Mouse (Mus musculus): ENCODE measurements around the gene Cd320. TPM values are rescaled to one million over a fixed set of nuclear protein-coding genes. Genes with fewer than 3 reads are reported as not detected.
"Not testable (repeated sequence)": the region's sequence is repeated elsewhere in the genome, so short reads cannot be mapped to it uniquely, and the experiment has no call there.

Cd320 gene
- polyA plus RNA-seq, 1 experiment from 2014 or later: 31.4 TPM

DNA sequence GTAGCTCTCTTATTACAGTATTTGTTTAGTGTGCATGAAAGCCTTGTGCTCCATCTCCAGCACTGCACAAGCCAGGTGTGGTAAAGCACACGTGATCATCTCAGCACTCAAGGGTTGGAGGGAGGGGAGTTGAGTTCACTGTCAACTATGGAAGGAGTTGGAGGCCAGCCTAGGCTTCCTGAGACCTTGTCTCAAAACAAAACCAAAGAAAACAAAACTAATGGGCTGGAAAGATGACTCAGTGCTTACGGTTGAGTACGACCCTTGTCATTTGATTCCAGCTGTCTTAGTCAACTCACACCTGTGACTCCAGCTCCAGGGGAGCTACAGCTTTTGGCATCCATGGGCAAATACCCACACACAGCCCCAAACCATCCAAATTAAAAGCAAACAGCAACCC is 30.4 kb upstream of the Cd320 start:
- H3K27ac ChIP-seq: peak overlapping the region; percentile 38
- 44% methylated on average over 3 of the region's 3 CpGs for WGBS

DNA sequence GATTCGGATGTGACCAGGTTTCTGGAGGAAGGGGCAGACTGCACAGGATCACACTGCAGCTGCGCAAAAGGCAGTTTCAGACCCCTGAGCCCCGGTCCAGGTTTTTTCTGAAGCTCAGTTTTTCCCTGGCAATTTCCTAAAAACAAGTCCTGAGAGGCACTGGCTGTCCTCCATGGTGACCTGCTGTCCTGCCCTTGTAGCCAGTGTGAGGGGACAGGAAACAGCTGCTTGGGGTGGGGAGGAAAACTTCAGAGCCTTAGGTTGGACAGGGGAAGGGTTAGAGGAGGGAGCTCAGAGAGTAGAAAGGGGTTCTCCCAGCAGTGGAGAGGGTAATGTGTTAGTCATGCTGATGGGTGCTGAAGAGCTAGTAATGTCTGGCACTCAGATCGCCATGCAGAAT is 29.9 kb upstream of the Cd320 start:
- no peak overlapping the region for H3K9ac ChIP-seq
- no peak for ATAC-seq (replicated peaks; ENCODE audit: insufficient number of reproducible peaks, insufficient read depth, low FRiP score, low read depth)

More for the DNA sequence above, 30.4 kb upstream of the Cd320 start:
- Histone ChIP-seq H3K4me3 (peak overlapping the region; percentile 15; the same call in 1 of the 2 replicates), H3K36me3 (no peaks in the 10 kb centered on the region), H3K4me2 (peak overlapping the region; percentile 80), H3K27me3 (peaks cover 22% of the 10 kb centered on the region), H3K4me1 (replicated peaks) (peaks cover 33% of the 10 kb centered on the region), H3K9me3 (replicated peaks) (no peaks in the 10 kb centered on the region), H3K9ac (no peak overlapping the region)
- no peak for ATAC-seq (replicated peaks; ENCODE audit: insufficient number of reproducible peaks, insufficient read depth, low FRiP score, low read depth)

DNA sequence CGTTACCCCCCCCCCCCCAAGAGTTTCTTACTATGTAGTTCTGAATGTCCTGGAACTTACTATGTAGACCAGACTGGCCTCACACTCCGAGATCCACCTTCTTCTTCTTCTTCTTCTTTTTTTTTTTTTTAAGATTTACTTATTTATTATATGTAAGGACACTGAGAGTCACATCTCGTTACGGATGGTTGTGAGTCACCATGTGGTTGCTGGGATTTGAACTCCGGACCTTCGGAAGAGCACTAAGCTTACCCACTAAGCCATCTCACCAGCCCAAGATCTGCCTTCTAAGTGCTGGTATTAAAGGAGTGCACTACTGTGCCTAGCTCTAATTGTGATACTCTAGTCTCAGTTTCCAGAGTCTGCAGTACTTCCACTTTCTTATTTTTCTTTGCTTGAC is 27.5 kb upstream of the Cd320 start:
- no peak for ATAC-seq (replicated peaks; ENCODE audit: insufficient number of reproducible peaks, insufficient read depth, low FRiP score, low read depth)
- Histone ChIP-seq H3K4me3 (no peak overlapping the region), H3K36me3 (peaks cover 7% of the 10 kb centered on the region; the same call in 1 of the 2 replicates), H3K9me3 (replicated peaks) (no peaks in the 10 kb centered on the region), H3K4me1 (replicated peaks) (peaks cover 42% of the 10 kb centered on the region), H3K27ac (no peak overlapping the region), H3K9ac (no peak overlapping the region), H3K4me2 (no peak overlapping the region), H3K27me3 (peaks cover 10% of the 10 kb centered on the region; the same call in 1 of the 2 replicates)
- WGBS: 84% methylated on average over 6 of the region's 6 CpGs

More for the DNA sequence above, 29.9 kb upstream of the Cd320 start:
- Histone ChIP-seq H3K27me3 (peaks cover 22% of the 10 kb centered on the region), H3K4me3 (peak overlapping the region; percentile 15; the same call in 1 of the 2 replicates), H3K36me3 (no peaks in the 10 kb centered on the region), H3K4me1 (replicated peaks) (peaks cover 37% of the 10 kb centered on the region), H3K4me2 (peak overlapping the region; percentile 80), H3K27ac (peak overlapping the region; percentile 38), H3K9me3 (replicated peaks) (no peaks in the 10 kb centered on the region)
- 47% methylated on average over 4 of the region's 4 CpGs for WGBS

DNA sequence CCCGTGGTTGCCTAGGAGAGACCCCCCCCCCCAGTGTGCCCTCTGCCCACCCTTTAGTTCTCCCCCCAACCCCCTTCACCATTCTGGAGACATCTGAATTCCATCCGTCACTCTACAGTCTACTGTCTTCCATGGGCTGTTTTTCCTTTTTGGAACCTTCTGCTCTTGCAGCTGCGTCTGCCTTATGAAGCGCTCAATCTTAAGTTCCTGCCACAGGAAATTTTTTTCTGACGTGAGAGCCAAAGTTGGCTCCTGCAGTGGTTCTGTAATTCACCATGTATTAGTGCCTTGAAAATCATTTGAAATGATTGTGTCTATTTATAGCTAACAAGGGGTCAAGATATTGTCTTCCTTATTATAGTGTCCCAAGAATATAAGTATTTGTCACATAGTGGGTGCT is 26.3 kb upstream of the Cd320 start:
- peaks cover 19% of the 10 kb centered on the region for H3K36me3 ChIP-seq
- H3K4me3 ChIP-seq: peak overlapping the region; percentile 62
- ATAC-seq (replicated peaks; ENCODE audit: insufficient number of reproducible peaks, insufficient read depth, low FRiP score, low read depth): no peak
- peak overlapping the region; percentile 95 for H3K4me2 ChIP-seq
- no peaks in the 10 kb centered on the region for H3K9me3 ChIP-seq (replicated peaks)
- H3K27me3 ChIP-seq: peaks cover 10% of the 10 kb centered on the region; the same call in 1 of the 2 replicates
- peaks cover 35% of the 10 kb centered on the region for H3K4me1 ChIP-seq (replicated peaks)
- no peak overlapping the region; the same call in 1 of the 2 replicates for H3K9ac ChIP-seq
- peak overlapping the region; percentile 82; the same call in 1 of the 2 replicates for H3K27ac ChIP-seq
- WGBS: 65% methylated on average over 5 of the region's 5 CpGs

DNA sequence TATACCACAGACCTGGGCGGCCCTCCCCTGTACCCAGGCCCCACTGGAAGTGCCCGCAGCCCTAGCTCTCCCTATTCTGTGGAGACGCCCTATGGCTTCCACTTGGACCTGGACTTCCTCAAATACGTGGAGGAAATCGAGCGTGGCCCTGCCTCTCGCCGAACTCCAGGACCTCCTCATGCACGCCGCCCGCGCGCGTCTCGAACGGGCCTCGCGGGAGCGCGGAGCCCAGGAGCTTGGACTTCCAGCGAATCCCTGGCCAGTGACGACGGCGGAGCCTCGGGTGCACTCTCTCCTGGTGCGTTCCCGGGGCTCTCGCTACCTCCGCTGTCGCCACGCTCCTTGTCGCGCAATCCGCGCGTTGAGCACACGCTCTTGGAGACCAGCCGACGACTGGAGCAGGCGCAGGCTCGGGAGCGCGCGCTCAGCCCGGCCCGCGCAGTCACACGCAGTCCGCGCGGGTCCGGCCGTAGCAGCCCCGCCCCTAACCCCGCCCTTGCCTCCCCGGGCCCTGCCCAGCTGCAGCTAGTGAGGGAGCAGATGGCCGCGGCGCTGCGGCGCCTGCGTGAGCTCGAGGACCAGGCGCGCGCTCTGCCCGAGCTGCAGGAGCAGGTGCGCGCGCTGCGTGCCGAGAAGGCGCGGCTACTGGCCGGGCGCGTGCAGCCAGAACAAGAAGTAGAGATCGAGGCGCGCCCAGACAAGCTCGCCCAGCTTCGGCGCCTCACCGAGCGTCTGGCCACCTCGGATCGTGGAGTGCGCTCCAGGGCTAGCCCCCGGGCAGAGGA is 25.5 kb upstream of the Cd320 start:
- peak; percentile 97 for ATAC-seq (replicated peaks; ENCODE audit: insufficient number of reproducible peaks, insufficient read depth, low FRiP score, low read depth)
- Histone ChIP-seq H3K4me2 (peak overlapping the region; percentile 95), H3K4me1 (replicated peaks) (peaks cover 34% of the 10 kb centered on the region), H3K27ac (peak overlapping the region; percentile 82), H3K9me3 (replicated peaks) (no peaks in the 10 kb centered on the region), H3K27me3 (peaks cover 10% of the 10 kb centered on the region; the same call in 1 of the 2 replicates), H3K4me3 (peak overlapping the region; percentile 62), H3K36me3 (peaks cover 26% of the 10 kb centered on the region), H3K9ac (peak overlapping the region; percentile 69)
- WGBS: 1% methylated on average over 89 of the region's 89 CpGs

DNA sequence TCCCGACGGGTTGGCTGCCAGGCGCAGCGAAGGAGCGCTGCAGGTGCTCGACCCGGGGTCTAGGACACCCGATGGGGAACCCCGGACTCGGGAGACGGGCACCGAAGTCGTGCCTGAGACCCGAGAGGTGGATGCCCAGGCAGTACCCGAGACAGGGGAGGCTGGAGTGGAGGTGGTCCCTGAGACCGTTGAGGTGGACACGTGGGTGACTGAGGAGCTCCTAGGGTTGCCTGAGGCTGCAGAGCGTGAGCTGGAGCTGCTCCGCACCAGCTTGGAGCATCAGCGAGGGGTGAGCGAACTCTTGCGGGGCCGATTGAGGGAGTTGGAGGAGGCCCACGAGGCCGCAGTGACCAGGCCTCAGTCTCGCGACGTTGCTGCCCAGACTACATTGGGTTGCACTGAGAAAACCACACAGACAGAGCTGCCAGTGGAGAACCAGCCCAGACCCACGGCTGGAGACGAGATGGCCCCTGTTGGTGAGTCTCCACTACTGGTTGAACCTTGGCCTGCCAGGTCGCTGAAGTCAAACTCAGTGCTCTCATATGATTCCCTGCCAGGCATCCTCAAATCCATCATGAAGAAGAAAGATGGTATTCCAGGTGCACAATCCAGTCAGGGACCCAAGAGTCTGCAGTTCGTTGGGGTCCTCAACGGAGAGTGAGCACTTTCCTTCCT is 24.8 kb upstream of the Cd320 start:
- Histone ChIP-seq H3K36me3 (peaks cover 31% of the 10 kb centered on the region), H3K4me1 (replicated peaks) (peaks cover 39% of the 10 kb centered on the region), H3K4me2 (peak overlapping the region; percentile 95), H3K9ac (peak overlapping the region; percentile 69), H3K4me3 (peak overlapping the region; percentile 62), H3K9me3 (replicated peaks) (no peaks in the 10 kb centered on the region), H3K27me3 (peaks cover 10% of the 10 kb centered on the region; the same call in 1 of the 2 replicates), H3K27ac (peak overlapping the region; percentile 82)
- ATAC-seq (replicated peaks; ENCODE audit: insufficient number of reproducible peaks, insufficient read depth, low FRiP score, low read depth): peak; percentile 5; the same call in 1 of the 2 replicates
- WGBS: 22% methylated on average over 33 of the region's 33 CpGs

DNA sequence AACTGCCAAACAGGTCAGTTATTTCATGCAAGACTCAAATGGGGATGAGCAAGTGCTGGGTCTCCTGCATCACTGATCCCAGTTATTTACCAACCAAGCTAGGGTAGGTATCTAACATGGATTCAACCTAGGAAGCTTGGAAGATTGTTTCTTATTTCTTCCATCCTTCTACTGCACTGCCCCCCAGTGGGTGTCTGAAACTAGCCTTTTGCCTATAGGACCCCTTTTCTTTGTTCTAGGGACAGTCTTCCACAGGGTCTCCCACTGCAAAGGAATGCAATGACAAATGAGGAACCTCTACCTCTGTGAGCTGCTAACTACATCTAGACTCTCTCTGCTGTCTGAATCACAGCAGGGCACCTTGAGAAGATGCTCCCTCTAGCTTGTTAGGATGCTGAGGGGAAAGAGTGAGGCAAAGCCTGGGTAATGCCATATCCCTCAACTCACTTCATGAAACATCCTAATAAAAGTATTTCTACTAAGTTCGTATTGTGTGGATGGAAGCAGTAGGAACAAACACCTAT is 20.4 kb upstream of the Cd320 start:
- Histone ChIP-seq H3K4me2 (0 out of 2 replicates have a peak overlapping the region, but pooled peaks have one; percentile 8), H3K4me1 (replicated peaks) (peaks cover 50% of the 10 kb centered on the region), H3K27me3 (no peaks in the 10 kb centered on the region), H3K36me3 (peaks cover 31% of the 10 kb centered on the region), H3K4me3 (no peak overlapping the region), H3K9ac (no peak overlapping the region), H3K9me3 (replicated peaks) (no peaks in the 10 kb centered on the region), H3K27ac (no peak overlapping the region)
- no peak for ATAC-seq (replicated peaks; ENCODE audit: insufficient number of reproducible peaks, insufficient read depth, low FRiP score, low read depth)
- WGBS: 54% methylated on average over 1 of the region's 1 CpGs

DNA sequence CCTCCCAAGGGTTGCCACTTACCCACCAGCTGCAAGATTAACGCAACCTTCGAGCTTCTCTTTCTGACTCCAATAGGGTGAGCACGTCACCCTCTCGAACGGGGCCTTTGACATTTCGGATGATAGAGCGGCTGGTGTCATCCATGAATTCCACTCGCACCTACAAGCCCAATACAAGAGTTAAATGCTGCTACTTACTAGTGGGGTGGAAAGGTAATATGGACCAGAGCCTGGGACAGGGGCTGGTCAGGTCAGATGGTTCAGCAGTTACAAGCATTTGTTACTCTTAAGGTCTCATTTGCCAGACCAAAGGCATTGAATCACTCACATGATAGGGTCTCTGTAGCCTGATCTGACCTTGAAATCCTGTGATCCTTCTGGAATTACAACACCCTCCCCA is 19.7 kb upstream of the Cd320 start:
- peak overlapping the region; percentile 81 for H3K9ac ChIP-seq
- not testable (repeated sequence) for ATAC-seq (replicated peaks; ENCODE audit: insufficient number of reproducible peaks, insufficient read depth, low FRiP score, low read depth); H3K27me3 ChIP-seq; H3K27ac ChIP-seq; H3K9me3 ChIP-seq (replicated peaks)
- peak overlapping the region; percentile 79 for H3K4me2 ChIP-seq
- 75% methylated on average over 8 of the region's 8 CpGs for WGBS
- peaks cover 31% of the 10 kb centered on the region for H3K36me3 ChIP-seq
- peaks cover 50% of the 10 kb centered on the region for H3K4me1 ChIP-seq (replicated peaks)
- peak overlapping the region; percentile 79 for H3K4me3 ChIP-seq

DNA sequence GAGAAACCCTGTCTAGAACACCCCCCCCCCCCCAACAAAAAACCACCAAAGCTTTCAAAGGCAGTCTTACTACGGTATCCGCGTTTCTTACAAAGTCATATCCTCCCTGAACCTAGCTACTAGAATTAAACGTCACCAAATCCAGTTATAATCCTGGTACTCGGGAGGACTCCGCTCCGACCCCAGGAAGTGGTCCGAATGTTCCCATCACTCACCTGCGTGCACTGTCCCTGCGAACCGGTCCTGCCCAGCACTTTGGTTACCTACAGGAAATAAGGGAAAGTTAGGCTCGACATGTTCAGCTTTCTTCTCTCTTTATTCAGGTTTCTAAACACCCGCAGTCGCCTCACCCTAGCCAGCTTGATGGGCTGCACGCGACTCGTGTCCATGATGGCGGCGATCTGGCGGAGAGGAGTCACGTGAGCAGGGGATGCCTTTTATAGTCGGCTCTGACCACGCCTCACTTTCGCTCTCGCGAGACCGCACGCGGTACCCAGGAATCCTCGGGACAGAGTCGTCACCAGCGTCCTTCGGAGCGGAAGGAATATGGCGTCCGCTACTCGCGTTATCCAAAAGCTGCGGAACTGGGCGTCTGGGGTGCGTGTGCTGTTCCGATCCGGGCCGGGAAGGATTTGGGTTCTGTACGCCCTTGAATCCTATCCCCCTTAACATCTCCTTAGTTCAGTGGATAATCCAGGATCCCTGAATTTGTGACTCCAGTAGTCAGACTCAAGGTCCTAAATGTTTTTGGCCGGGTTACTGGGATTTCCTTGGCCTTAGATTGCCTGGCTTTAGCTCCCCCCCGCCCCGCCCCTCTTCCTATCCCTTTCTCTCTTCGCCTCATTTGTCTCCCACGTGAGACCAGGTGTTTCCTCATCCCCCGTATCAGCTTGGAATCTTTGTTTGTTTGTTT is 18.6 kb upstream of the Cd320 start, which contains the start of the genes Rps28 and Ndufa7:
TSS of gene Rps28 (minus strand) at position 479 of the 913 bp plus-strand sequence.
TSS of gene Ndufa7 (plus strand) at position 489 of the 913 bp plus-strand sequence.
- peak within 1 kb of the TSS; percentile 81 for H3K9ac ChIP-seq
- H3K4me1 ChIP-seq (replicated peaks): peaks cover 56% of the 10 kb centered on the region
- under 1% methylated on average over 51 of the region's 51 CpGs for WGBS
- no peaks in the 10 kb centered on the region for H3K27me3 ChIP-seq
- peak within 1 kb of the TSS; percentile 79 for H3K4me2 ChIP-seq
- H3K4me3 ChIP-seq: peak within 1 kb of the TSS; percentile 79
- H3K36me3 ChIP-seq: peaks cover 31% of the 10 kb centered on the region
- ATAC-seq (replicated peaks; ENCODE audit: insufficient number of reproducible peaks, insufficient read depth, low FRiP score, low read depth): peak; percentile 91
- H3K27ac ChIP-seq: peak within 1 kb of the TSS; percentile 84
- H3K9me3 ChIP-seq (replicated peaks): no peaks in the 10 kb centered on the region

DNA sequence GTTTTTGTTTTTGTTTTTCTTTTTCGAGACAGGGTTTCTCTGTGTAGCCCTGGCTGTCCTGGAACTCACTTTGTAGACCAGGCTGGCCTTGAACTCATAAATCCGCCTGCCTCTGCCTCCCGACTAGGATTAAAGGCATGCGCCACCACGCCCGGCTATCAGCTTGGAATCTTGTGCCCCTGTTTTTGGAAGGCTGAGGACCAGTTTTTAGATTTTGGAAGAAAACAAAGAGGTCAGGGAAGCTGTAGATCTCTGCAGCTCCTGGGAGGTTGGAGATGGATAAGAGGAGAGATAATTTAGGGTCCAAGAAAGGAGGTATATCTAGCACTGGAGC is 17.9 kb upstream of the Cd320 start:
- ATAC-seq (replicated peaks; ENCODE audit: insufficient number of reproducible peaks, insufficient read depth, low FRiP score, low read depth); H3K27me3 ChIP-seq; H3K9me3 ChIP-seq (replicated peaks): not testable (repeated sequence)
- Histone ChIP-seq H3K36me3 (peaks cover 33% of the 10 kb centered on the region), H3K27ac (peak overlapping the region; percentile 84), H3K4me3 (peak overlapping the region; percentile 79), H3K4me1 (replicated peaks) (peaks cover 60% of the 10 kb centered on the region), H3K4me2 (peak overlapping the region; percentile 79), H3K9ac (peak overlapping the region; percentile 72)
- 4% methylated on average over 6 of the region's 6 CpGs for WGBS
